Mouse (Mus musculus) ES-Bruce4 (cell line): Measurements from ENCODE around the gene Hormad2.

Experiments
- EP300 ChIP-seq: IDR thresholded peaks from 2 replicates; pipeline ENCODE4 v1.6.1; 2011; ENCODE audit warnings: low read depth, low read length; ENCODE audit not compliant: insufficient read depth
- POLR2A ChIP-seq: IDR thresholded peaks from one replicate; pipeline ENCODE4 v1.8.1; 2011; ENCODE audit warnings: low read length; ENCODE audit not compliant: insufficient read depth

- TF ChIP-seq POLR2A (no peak), EP300 (no peak)
Measured at GRCm38 (mm10) chr11:4404277-4404676, 36.6 kb downstream of the Hormad2 start.
